ENCODE assay signal across 9 mouse cellular contexts in the genomic region with DNA sequence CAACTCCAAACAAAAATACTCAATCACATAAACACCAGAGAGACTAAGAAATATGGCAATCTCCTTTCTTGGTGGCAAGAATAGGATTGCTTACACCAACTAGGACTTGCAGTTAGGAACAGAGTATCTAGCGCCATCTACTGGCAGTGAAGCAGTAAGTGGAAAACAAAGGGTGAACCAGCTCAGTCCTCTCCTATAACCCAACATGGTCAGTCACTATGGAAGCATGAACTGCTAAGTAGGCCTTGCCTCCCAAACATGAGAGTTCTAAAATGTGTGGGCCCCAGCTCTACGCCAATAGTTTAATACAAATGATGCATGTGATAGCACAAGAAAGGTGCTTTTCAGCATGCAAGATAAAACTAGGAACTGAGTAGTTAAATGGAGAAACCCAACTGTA. TPM values are rescaled to one million over a fixed set of nuclear protein-coding genes. Genes with fewer than 3 reads are reported as not detected.
DNase-seq lines count a peak whose midpoint lies in the region; TF ChIP-seq lines count a peak whose summit lies in the region.
"Had no signal": no experiment of that assay in that cellular context is flagged by ENCODE, and none has a peak within 500 bp of the region (broad histone marks: within the 10 kb centered on the region; RNA-seq: fewer than 3 reads in every experiment).

No protein-coding gene starts in this region.

- no peak for TF ChIP-seq EP300 in ES-Bruce4 (IDR thresholded peaks at IDR 0.05; ENCODE audit: insufficient read depth, low read depth, low read length)

- no peaks in the 10 kb centered on the region for H3K4me1 ChIP-seq in ES-Bruce4 (ENCODE audit: control insufficient read depth, insufficient read depth, low read length)

- peak; percentile 38 for DNase-seq in gastrocnemius, adult 2 months
- DNase-seq in gastrocnemius, postnatal 10 days: no peak
- peak; percentile 48 for DNase-seq in cerebellum, adult 11-12 months
- DNase-seq in forelimb bud, embryonic 11.5 days (ENCODE audit: low read depth, low spot score): peak; percentile 88
- DNase-seq in layer of hippocampus, adult 11-12 months (ENCODE audit: low spot score): peak; percentile 72
- DNase-seq in lung, postnatal 25 days (ENCODE audit: low spot score): peak; percentile 88
- DNase-seq in right cerebral cortex, postnatal 25 days: peak; percentile 45

- peaks cover 15% of the 10 kb centered on the region for H3K36me3 ChIP-seq in ES-Bruce4 (ENCODE audit: control insufficient read depth, insufficient read depth, low read length, poor library complexity, severe bottlenecking)

- peak overlapping the region; percentile 94 for H3K27ac ChIP-seq in gastrocnemius, adult 2 months
- H3K27ac ChIP-seq in ES-Bruce4 (ENCODE audit: insufficient read depth, low read length): no peak overlapping the region
- H3K27ac ChIP-seq: limb, embryonic 13.5 days had no signal

- no peak overlapping the region for H3K9ac ChIP-seq in ES-Bruce4 (ENCODE audit: low read depth, poor library complexity, severe bottlenecking)
- H3K9ac ChIP-seq: limb, embryonic 13.5 days had no signal

- no peak overlapping the region for H3K4me3 ChIP-seq in gastrocnemius, adult 2 months
- H3K4me3 ChIP-seq in ES-Bruce4 (ENCODE audit: low read depth, low read length): no peak overlapping the region
- H3K4me3 ChIP-seq: limb, embryonic 13.5 days had no signal

- H3K9me3 ChIP-seq in ES-Bruce4 (replicated peaks; ENCODE audit: control insufficient read depth, insufficient read depth, low read length, poor library complexity, severe bottlenecking): no peaks in the 10 kb centered on the region
- H3K9me3 ChIP-seq: limb, embryonic 13.5 days had no signal

- no peaks in the 10 kb centered on the region for H3K27me3 ChIP-seq in ES-Bruce4 (ENCODE audit: control insufficient read depth, insufficient read depth, low read length, poor library complexity, severe bottlenecking)
- H3K27me3 ChIP-seq: limb, embryonic 13.5 days had no signal

- peak; percentile 96 for TF ChIP-seq CTCF in gastrocnemius, adult 2 months (IDR thresholded peaks at IDR 0.05)
- peak; percentile 33 for TF ChIP-seq CTCF in ES-Bruce4 (IDR thresholded peaks at IDR 0.05; ENCODE audit: low read depth, low read length)

- intact Hi-C loops in gastrocnemius, adult 2 months (cut with DNase I): loop anchor here (1.0 to 5.0 kb wide), 2 partner anchors 126 to 234 kb away; partner anchors contain the start of gene C87436

- TF ChIP-seq POLR2A in ES-Bruce4 (IDR thresholded peaks at IDR 0.05; ENCODE audit: insufficient read depth, low read length): no peak

RNA-seq across cellular contexts. Expression of gene Mxd1, which starts 1.9 kb away (rescaled TPM):
- 1 to 10 TPM; 2.6 to 3.9 TPM for total RNA-seq in gastrocnemius, adult 2 months (2021)
- 1 to 10 TPM; 4.4 to 6.2 TPM for total RNA-seq in gastrocnemius, postnatal 10 days (2021)
- polyA plus RNA-seq in ES-Bruce4 (2011; ENCODE audit: insufficient read depth, insufficient read length, low read depth, missing spikeins): 3.4 and 3.8 TPM in 2 replicates

RNA-seq across cellular contexts. Expression of gene Snrnp27, which starts 13.4 kb away (rescaled TPM):
- total RNA-seq in gastrocnemius, adult 2 months (2021): 10 to 100 TPM; 71.7 to 87.0 TPM
- total RNA-seq in gastrocnemius, postnatal 10 days (2021): 10 to 100 TPM; 82.4 to 88.3 TPM
- polyA plus RNA-seq in ES-Bruce4 (2011; ENCODE audit: insufficient read depth, insufficient read length, low read depth, missing spikeins): 83.1 and 93.5 TPM in 2 replicates

RNA-seq across cellular contexts. Expression of gene Asprv1, which starts 42.9 kb away (rescaled TPM):
- not detected for total RNA-seq in gastrocnemius, adult 2 months (2021)
- under 1 TPM in 1 of 2 experiments, not detected in 1; 0.27 TPM for total RNA-seq in gastrocnemius, postnatal 10 days (2021)
- 0.43 and 0.64 TPM in 2 replicates for polyA plus RNA-seq in ES-Bruce4 (2011; ENCODE audit: insufficient read depth, insufficient read length, low read depth, missing spikeins)
